Mouse (Mus musculus): ENCODE measurements at regions not wholly inside any gene's neighbourhood (a gene's known extent, or its start where the extent isn't known, plus 50 kb on each side); places are given as distances from the start of the nearest gene placed in this dataset.

DNA sequence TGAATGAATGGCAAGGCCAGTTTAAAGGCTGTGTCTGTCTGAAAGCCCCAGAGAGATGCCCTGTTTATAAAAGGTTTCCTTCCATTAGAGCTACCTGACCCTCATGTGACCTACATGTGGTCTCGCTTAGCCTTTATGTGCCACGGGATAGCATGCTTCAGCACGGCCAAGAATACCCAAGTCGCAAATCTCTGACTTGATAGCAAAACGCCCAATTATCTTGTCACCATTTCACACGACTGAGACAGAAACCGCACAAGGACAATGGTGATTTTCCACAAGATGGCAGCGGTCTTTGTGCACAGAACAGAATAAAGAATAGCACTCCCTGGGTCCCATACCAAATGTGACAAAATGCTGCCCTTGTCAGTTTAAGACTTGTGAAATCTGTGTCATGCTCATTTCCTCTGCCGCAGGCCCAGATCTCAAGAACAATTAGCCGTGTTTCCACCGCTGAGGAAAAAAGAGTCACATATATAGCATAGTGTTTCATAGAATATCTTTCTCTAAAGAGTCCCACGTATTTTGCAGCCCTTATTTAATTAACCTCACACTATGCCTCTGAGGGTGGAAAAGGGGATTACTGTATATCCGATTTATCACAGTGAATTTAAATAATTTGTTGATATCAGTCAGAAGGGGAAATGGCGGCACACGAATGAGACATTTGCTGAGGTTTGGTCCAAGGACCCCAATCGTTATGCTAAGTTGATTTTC lies 118.3 kb upstream of the Cwc22 start:
- TF ChIP-seq CTCF (IDR thresholded peaks at IDR 0.05; ENCODE audit: borderline replicate concordance, control insufficient read depth, extremely low read depth, insufficient read depth, low read length, poor library complexity) (no peak), POLR2A (IDR thresholded peaks at IDR 0.05; ENCODE audit: control insufficient read depth, extremely low read depth, insufficient read depth, low read length, poor library complexity) (no peak)

All from thymus, adult 2 months (tissue).